In genomic region chr4:120815622-120816334, GRCm38 (mm10) we compare ENCODE assay signal across 8 mouse cellular contexts. TPM values are rescaled to one million over a fixed set of nuclear protein-coding genes. Genes with fewer than 3 reads are reported as not detected.
A peak's percentile ranks its signal among the peaks of the same experiment; 100 is the strongest.
DNase-seq lines count a peak whose midpoint lies in the region; ATAC-seq lines count a peak whose summit lies in the region.

No protein-coding gene starts in this region.

- DNase-seq in CD8-positive naive resting alpha-beta T cell, adult 2 months (ENCODE audit: low read depth in 2 of 2, low spot score in 2 of 2), result peak; percentile 55 to 69
- peak; percentile 78 for DNase-seq in c-Kit-positive CD71-negative TER-119-negative erythroid progenitor cells, embryonic 14.5 days (ENCODE audit: low read depth)
- peak; percentile 75 for DNase-seq in forebrain, embryonic 10.5 days (ENCODE audit: extremely low spot score, low spot score)
- peak; percentile 93 for DNase-seq in kidney, postnatal 14 days
- DNase-seq in naive thymus-derived CD4-positive, alpha-beta T cell, adult 2 months (ENCODE audit: low read depth), result peak; percentile 91
- peak; percentile 91 for DNase-seq in splenic B cell, adult 2 months (ENCODE audit: low read depth, low spot score)

- peaks cover 6% of the 10 kb centered on the region for H3K36me3 ChIP-seq in forebrain, embryonic 10.5 days (replicated peaks)
- no peaks in the 10 kb centered on the region for H3K36me3 ChIP-seq in heart, embryonic 15.5 days
- no peaks in the 10 kb centered on the region for H3K36me3 ChIP-seq in liver, embryonic 12.5 days
- no peaks in the 10 kb centered on the region for H3K36me3 ChIP-seq in splenic B cell, adult 2 months (ENCODE audit: control insufficient read depth, insufficient read depth, low read length, poor library complexity, severe bottlenecking)

- H3K4me2 ChIP-seq in heart, embryonic 15.5 days, result peak overlapping the region; percentile 60
- H3K4me2 ChIP-seq in liver, embryonic 12.5 days, result peak overlapping the region; percentile 74

- no peaks in the 10 kb centered on the region for H3K27me3 ChIP-seq in forebrain, embryonic 10.5 days (ENCODE audit: poor library complexity, severe bottlenecking)
- H3K27me3 ChIP-seq in heart, embryonic 15.5 days, result no peaks in the 10 kb centered on the region
- H3K27me3 ChIP-seq in liver, embryonic 12.5 days (replicated peaks), result no peaks in the 10 kb centered on the region
- no peaks in the 10 kb centered on the region for H3K27me3 ChIP-seq in splenic B cell, adult 2 months (ENCODE audit: control insufficient read depth, insufficient read depth, low read length, poor library complexity, severe bottlenecking)

- 10% methylated on average over 10 of the region's 10 CpGs for WGBS in forebrain, embryonic 10.5 days
- 7% methylated on average over 10 of the region's 10 CpGs for WGBS in heart, embryonic 15.5 days
- 9% methylated on average over 10 of the region's 10 CpGs for WGBS in liver, embryonic 12.5 days (ENCODE audit: insufficient replicate concordance)

- peak; percentile 88 for ATAC-seq in heart, embryonic 15.5 days (replicated peaks; ENCODE audit: insufficient number of reproducible peaks, insufficient read depth, low FRiP score, low read depth)
- ATAC-seq in liver, embryonic 12.5 days, result peak; percentile 96

- H3K4me3 ChIP-seq in forebrain, embryonic 10.5 days, result peak overlapping the region; percentile 60
- H3K4me3 ChIP-seq in heart, embryonic 15.5 days, result peak overlapping the region; percentile 60
- H3K4me3 ChIP-seq in liver, embryonic 12.5 days, result peak overlapping the region; percentile 62

- H3K4me1 ChIP-seq in forebrain, embryonic 10.5 days, result peaks cover 46% of the 10 kb centered on the region
- H3K4me1 ChIP-seq in heart, embryonic 15.5 days (replicated peaks), result peaks cover 45% of the 10 kb centered on the region
- peaks cover 60% of the 10 kb centered on the region for H3K4me1 ChIP-seq in liver, embryonic 12.5 days

- no peaks in the 10 kb centered on the region for H3K9me3 ChIP-seq in forebrain, embryonic 10.5 days
- H3K9me3 ChIP-seq in heart, embryonic 15.5 days (replicated peaks), result no peaks in the 10 kb centered on the region
- no peaks in the 10 kb centered on the region for H3K9me3 ChIP-seq in liver, embryonic 12.5 days (replicated peaks)

- H3K27ac ChIP-seq in forebrain, embryonic 10.5 days, result peak overlapping the region; percentile 91
- H3K27ac ChIP-seq in heart, embryonic 15.5 days, result peak overlapping the region; percentile 90
- H3K27ac ChIP-seq in liver, embryonic 12.5 days, result peak overlapping the region; percentile 57; the same call in 1 of the 2 replicates

- peak overlapping the region; percentile 64 for H3K9ac ChIP-seq in heart, embryonic 15.5 days
- peak overlapping the region; percentile 65 for H3K9ac ChIP-seq in liver, embryonic 12.5 days

RNA-seq across cellular contexts. Expression of gene Nfyc, which starts 15.6 kb away (rescaled TPM):
- polyA plus RNA-seq in forebrain, embryonic 10.5 days (2016; fragmentation: Nextera tagmentation; extraction: Ambion mirVana), result 128 and 131 TPM in 2 replicates
- 87.5 and 97.3 TPM in 2 replicates for polyA plus RNA-seq in heart, embryonic 15.5 days (2015; fragmentation: Nextera tagmentation; extraction: Ambion mirVana)
- polyA plus RNA-seq in liver, embryonic 12.5 days (2016; fragmentation: Nextera tagmentation; extraction: Ambion mirVana), result 64.2 and 66.4 TPM in 2 replicates

RNA-seq across cellular contexts. Expression of gene Rims3, which starts 38.8 kb away (rescaled TPM):
- polyA plus RNA-seq in forebrain, embryonic 10.5 days (2016; fragmentation: Nextera tagmentation; extraction: Ambion mirVana), result 3.1 and 3.8 TPM in 2 replicates
- 0.25 and 0.62 TPM in 2 replicates for polyA plus RNA-seq in heart, embryonic 15.5 days (2015; fragmentation: Nextera tagmentation; extraction: Ambion mirVana)
- polyA plus RNA-seq in liver, embryonic 12.5 days (2016; fragmentation: Nextera tagmentation; extraction: Ambion mirVana), result 0.23 and 0.30 TPM in 2 replicates

Comparison
In these comparisons a context has a peak if more than half of its experiments do, and no peak if none do; other contexts are left out.
1. Peak in every context shown above with its lines: DNase-seq, ATAC-seq, H3K4me3 ChIP-seq and H3K27ac ChIP-seq.